Mouse (Mus musculus): Measurements from ENCODE around the gene Ifng. TPM values are rescaled to one million over a fixed set of nuclear protein-coding genes. Genes with fewer than 3 reads are reported as not detected.

Gene Ifng
- total and polyA plus RNA-seq, 2 experiments = 0.10 TPM; not detected in 1

GRCm38 (mm10) chr10:118420896-118421295 is 19.9 kb upstream of the Ifng start:
- Histone ChIP-seq H3K27ac (replicated peaks; ENCODE audit: insufficient read depth, low read depth, low read length) (no peak overlapping the region), H3K4me3 (ENCODE audit: insufficient read depth, low read depth, low read length) (no peak overlapping the region), H3K4me1 (ENCODE audit: control insufficient read depth, insufficient read depth, low read length) (no peaks in the 10 kb centered on the region), H3K27me3 (ENCODE audit: control insufficient read depth, insufficient read depth, low read length) (no peaks in the 10 kb centered on the region), H3K9ac (ENCODE audit: low read depth, low read length) (no peak overlapping the region), H3K36me3 (ENCODE audit: control insufficient read depth, insufficient read depth, low read length) (no peaks in the 10 kb centered on the region), H3K79me2 (ENCODE audit: control insufficient read depth, insufficient read depth, low read length) (no peaks in the 10 kb centered on the region)
- no peak for TF ChIP-seq POLR2A (IDR thresholded peaks at IDR 0.05; ENCODE audit: extremely low read depth, insufficient read depth, low read length)
- TF ChIP-seq CTCF (IDR thresholded peaks at IDR 0.05; ENCODE audit: low read depth, low read length) = no peak
- DNase-seq (ENCODE audit: extremely low read depth, low read depth, low spot score) = no peak

DNA sequence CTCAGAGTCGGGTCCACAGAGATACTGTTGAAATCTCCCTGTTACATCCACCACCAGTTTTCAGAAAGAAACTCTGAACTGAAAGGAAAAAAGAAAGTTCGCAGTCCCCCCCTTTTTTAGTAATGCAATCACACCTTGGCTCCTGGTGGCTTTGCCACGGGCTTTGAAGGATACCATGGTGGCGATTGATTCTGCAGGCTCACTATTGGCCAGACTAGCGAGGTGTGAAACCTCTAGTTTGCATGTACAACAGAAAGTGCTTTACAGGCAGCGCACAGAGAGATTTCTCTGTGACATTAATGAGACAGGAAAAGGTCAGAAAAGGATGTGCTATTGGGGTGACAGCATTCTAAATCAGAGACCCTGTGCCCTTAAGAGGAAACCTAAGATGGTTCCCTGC is 5.3 kb upstream of the Ifng start:
- H3K79me2 ChIP-seq (ENCODE audit: control insufficient read depth, insufficient read depth, low read length) = no peaks in the 10 kb centered on the region
- TF ChIP-seq POLR2A (IDR thresholded peaks at IDR 0.05; ENCODE audit: extremely low read depth, insufficient read depth, low read length) (no peak), CTCF (IDR thresholded peaks at IDR 0.05; ENCODE audit: low read depth, low read length) (no peak)
- H3K36me3 ChIP-seq (ENCODE audit: control insufficient read depth, insufficient read depth, low read length) = no peaks in the 10 kb centered on the region
- no peak for DNase-seq (ENCODE audit: extremely low read depth, low read depth, low spot score)
- H3K27me3 ChIP-seq (ENCODE audit: control insufficient read depth, insufficient read depth, low read length) = no peaks in the 10 kb centered on the region
- no peak overlapping the region for H3K27ac ChIP-seq (replicated peaks; ENCODE audit: insufficient read depth, low read depth, low read length)
- H3K4me3 ChIP-seq (ENCODE audit: insufficient read depth, low read depth, low read length) = no peak overlapping the region
- H3K4me1 ChIP-seq (ENCODE audit: control insufficient read depth, insufficient read depth, low read length) = no peaks in the 10 kb centered on the region
- WGBS = 87% methylated on average over 6 of the region's 6 CpGs
- H3K9ac ChIP-seq (ENCODE audit: low read depth, low read length) = no peak overlapping the region

DNA sequence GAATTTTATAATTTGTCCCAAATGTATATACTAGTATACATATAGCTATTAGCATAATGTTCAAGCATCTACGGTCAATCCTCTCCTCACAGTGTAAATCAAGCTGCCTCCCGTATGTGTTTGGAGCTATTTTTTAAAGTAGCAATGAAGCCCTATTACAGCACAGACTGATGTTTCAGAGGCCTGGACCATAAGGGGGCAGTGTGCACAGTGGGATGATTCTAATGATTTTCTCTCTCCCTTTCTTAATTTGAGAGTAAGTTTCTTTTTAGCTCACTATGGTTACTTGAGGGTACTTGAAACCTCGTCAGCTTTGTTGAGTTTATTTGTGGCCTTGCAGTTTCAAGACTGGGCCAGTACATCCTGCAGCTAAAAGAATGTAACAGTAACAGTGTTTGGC is 1.1 kb downstream of the Ifng start:
- Histone ChIP-seq H3K27me3 (ENCODE audit: control insufficient read depth, insufficient read depth, low read length) (no peaks in the 10 kb centered on the region), H3K4me3 (ENCODE audit: insufficient read depth, low read depth, low read length) (no peak overlapping the region), H3K36me3 (ENCODE audit: control insufficient read depth, insufficient read depth, low read length) (no peaks in the 10 kb centered on the region), H3K27ac (replicated peaks; ENCODE audit: insufficient read depth, low read depth, low read length) (no peak overlapping the region), H3K9ac (ENCODE audit: low read depth, low read length) (no peak overlapping the region), H3K79me2 (ENCODE audit: control insufficient read depth, insufficient read depth, low read length) (no peaks in the 10 kb centered on the region), H3K4me1 (ENCODE audit: control insufficient read depth, insufficient read depth, low read length) (no peaks in the 10 kb centered on the region)
- DNase-seq (ENCODE audit: extremely low read depth, low read depth, low spot score) = no peak
- 74% methylated on average over 3 of the region's 3 CpGs for WGBS
- TF ChIP-seq CTCF (IDR thresholded peaks at IDR 0.05; ENCODE audit: low read depth, low read length) = no peak
- no peak for TF ChIP-seq POLR2A (IDR thresholded peaks at IDR 0.05; ENCODE audit: extremely low read depth, insufficient read depth, low read length)

- no peaks in the 10 kb centered on the region for H3K79me2 ChIP-seq (ENCODE audit: control insufficient read depth, insufficient read depth, low read length)
- DNase-seq (ENCODE audit: extremely low read depth, low read depth, low spot score) = no peak
- H3K27ac ChIP-seq (replicated peaks; ENCODE audit: insufficient read depth, low read depth, low read length) = no peak overlapping the region
- TF ChIP-seq CTCF (IDR thresholded peaks at IDR 0.05; ENCODE audit: low read depth, low read length) (no peak), POLR2A (IDR thresholded peaks at IDR 0.05; ENCODE audit: extremely low read depth, insufficient read depth, low read length) (no peak)
- H3K4me1 ChIP-seq (ENCODE audit: control insufficient read depth, insufficient read depth, low read length) = no peaks in the 10 kb centered on the region
- H3K4me3 ChIP-seq (ENCODE audit: insufficient read depth, low read depth, low read length) = no peak overlapping the region
- no peaks in the 10 kb centered on the region for H3K27me3 ChIP-seq (ENCODE audit: control insufficient read depth, insufficient read depth, low read length)
- H3K9ac ChIP-seq (ENCODE audit: low read depth, low read length) = no peak overlapping the region
- 78% methylated on average over 6 of the region's 6 CpGs for WGBS
- no peaks in the 10 kb centered on the region for H3K36me3 ChIP-seq (ENCODE audit: control insufficient read depth, insufficient read depth, low read length)
These were observed 2.2 kb downstream of the Ifng start for GRCm38 (mm10) chr10:118442999-118443398.

DNA sequence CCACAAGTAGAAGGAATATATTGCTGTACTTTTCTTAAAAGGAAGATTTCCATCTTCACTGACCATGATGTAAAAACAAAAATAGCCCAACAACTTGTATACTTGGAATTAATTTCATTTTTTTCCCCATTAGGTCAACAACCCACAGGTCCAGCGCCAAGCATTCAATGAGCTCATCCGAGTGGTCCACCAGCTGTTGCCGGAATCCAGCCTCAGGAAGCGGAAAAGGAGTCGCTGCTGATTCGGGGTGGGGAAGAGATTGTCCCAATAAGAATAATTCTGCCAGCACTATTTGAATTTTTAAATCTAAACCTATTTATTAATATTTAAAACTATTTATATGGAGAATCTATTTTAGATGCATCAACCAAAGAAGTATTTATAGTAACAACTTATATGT is 4.2 kb downstream of the Ifng start:
- no peaks in the 10 kb centered on the region for H3K36me3 ChIP-seq (ENCODE audit: control insufficient read depth, insufficient read depth, low read length)
- WGBS = 93% methylated on average over 6 of the region's 6 CpGs
- no peak overlapping the region for H3K4me3 ChIP-seq (ENCODE audit: insufficient read depth, low read depth, low read length)
- H3K27ac ChIP-seq (replicated peaks; ENCODE audit: insufficient read depth, low read depth, low read length) = no peak overlapping the region
- H3K79me2 ChIP-seq (ENCODE audit: control insufficient read depth, insufficient read depth, low read length) = no peaks in the 10 kb centered on the region
- H3K4me1 ChIP-seq (ENCODE audit: control insufficient read depth, insufficient read depth, low read length) = no peaks in the 10 kb centered on the region
- no peak overlapping the region for H3K9ac ChIP-seq (ENCODE audit: low read depth, low read length)
- TF ChIP-seq POLR2A (IDR thresholded peaks at IDR 0.05; ENCODE audit: extremely low read depth, insufficient read depth, low read length) = no peak
- no peaks in the 10 kb centered on the region for H3K27me3 ChIP-seq (ENCODE audit: control insufficient read depth, insufficient read depth, low read length)
- no peak for DNase-seq (ENCODE audit: extremely low read depth, low read depth, low spot score)

GRCm38 (mm10) chr10:118445502-118445901 is 4.7 kb downstream of the Ifng start:
- Histone ChIP-seq H3K79me2 (ENCODE audit: control insufficient read depth, insufficient read depth, low read length) (no peaks in the 10 kb centered on the region), H3K4me1 (ENCODE audit: control insufficient read depth, insufficient read depth, low read length) (no peaks in the 10 kb centered on the region), H3K27ac (replicated peaks; ENCODE audit: insufficient read depth, low read depth, low read length) (no peak overlapping the region), H3K27me3 (ENCODE audit: control insufficient read depth, insufficient read depth, low read length) (no peaks in the 10 kb centered on the region), H3K9ac (ENCODE audit: low read depth, low read length) (no peak overlapping the region), H3K36me3 (ENCODE audit: control insufficient read depth, insufficient read depth, low read length) (no peaks in the 10 kb centered on the region), H3K4me3 (ENCODE audit: insufficient read depth, low read depth, low read length) (no peak overlapping the region)
- TF ChIP-seq POLR2A (IDR thresholded peaks at IDR 0.05; ENCODE audit: extremely low read depth, insufficient read depth, low read length) (no peak), CTCF (IDR thresholded peaks at IDR 0.05; ENCODE audit: low read depth, low read length) (no peak)
- 85% methylated on average over 8 of the region's 8 CpGs for WGBS
- DNase-seq (ENCODE audit: extremely low read depth, low read depth, low spot score) = no peak
